Mouse (Mus musculus): ENCODE measurements around the gene Tomm20. TPM values are rescaled to one million over a fixed set of nuclear protein-coding genes. Genes with fewer than 3 reads are reported as not detected.

The Tomm20 gene
- total RNA-seq, 2 experiments from 2014 or later, result 104 to 120 TPM

GRCm38 (mm10) chr8:126951900-126952636, 6.4 kb upstream of the Tomm20 start:
- DNase-seq, result no peak

DNA sequence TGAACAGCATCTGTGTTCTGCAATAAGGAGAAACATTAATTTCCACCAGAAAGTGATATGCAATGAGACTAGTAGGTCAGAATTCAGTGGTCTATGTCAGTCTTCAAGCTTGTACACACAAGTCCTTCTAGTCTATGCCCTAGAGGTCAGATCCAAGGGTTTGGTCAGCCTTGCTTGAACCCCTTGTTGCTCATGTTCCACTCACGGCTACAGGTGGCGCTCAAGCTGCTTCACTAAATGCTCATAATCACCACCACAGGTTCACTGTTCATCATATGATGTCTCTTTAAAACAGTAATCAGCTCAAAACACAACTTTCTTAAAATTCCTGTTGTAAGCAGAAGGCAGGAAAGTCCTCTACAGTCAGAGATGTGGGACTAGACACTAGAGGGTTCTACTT, 3.9 kb upstream of the Tomm20 start:
- no peak for DNase-seq

DNA sequence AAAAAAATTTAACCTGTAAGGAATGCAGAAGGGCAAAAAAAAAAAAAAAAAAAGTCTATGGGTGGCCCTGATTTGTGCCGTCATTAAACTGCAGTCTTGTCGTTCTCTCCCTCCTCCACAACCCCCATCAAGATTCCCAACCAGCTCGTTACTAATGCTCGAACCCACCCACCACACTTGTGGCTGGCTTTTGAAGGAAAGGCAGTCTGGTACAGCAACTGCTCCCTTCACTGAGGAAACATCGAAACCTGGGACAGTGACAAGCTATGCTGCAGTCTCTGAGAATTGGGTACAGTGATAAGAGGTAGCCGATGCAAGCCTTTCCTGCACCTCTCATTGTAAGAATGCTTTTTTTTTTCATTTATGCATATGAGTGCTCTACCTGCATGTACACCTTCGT, 800 bp upstream of the Tomm20 start:
- no peak for DNase-seq

DNA sequence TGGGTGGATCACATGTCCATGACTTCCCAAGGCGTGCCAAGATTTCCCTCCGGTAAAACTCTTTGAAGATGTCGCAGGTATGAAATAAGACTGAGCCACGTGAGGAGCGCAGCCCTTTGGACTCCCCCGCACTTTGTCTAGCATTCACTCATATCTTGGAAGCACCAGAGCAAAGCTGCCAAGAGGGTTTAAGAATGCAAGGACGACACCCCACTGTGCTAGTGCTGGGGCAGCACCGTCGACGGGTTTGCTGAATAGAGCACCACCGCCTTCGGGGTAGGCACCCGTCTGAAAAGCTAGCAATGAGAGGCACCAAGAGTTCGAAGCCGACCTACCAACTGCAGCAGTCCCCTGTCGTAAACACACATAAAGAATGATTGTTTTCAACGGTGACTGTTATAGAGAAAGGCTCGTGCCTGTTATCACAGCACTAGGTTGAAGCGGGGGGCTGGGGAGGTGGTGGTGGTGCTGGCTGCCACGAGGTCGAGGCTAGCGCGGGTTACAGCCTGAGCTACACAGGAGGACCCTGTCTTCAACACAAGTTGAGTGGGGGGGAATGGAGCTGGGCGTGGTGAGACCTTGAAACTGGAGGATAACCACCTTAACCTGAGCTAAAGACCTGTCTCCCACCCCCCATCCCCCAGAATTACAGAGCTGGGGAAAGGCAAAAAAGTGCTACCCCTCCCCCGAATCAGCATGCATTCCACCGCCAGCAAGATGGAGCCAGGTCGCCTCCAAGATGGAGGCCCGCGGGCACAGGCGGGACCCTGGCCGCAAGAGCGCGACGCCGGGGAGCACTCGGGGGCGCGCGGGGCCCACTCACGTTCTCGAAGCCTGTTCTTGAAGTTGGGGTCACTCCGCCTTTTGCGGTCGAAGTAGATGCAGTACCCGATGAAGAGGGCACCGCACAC, 608 bp downstream of the Tomm20 start:
- DNase-seq, result peak; percentile 57

DNA sequence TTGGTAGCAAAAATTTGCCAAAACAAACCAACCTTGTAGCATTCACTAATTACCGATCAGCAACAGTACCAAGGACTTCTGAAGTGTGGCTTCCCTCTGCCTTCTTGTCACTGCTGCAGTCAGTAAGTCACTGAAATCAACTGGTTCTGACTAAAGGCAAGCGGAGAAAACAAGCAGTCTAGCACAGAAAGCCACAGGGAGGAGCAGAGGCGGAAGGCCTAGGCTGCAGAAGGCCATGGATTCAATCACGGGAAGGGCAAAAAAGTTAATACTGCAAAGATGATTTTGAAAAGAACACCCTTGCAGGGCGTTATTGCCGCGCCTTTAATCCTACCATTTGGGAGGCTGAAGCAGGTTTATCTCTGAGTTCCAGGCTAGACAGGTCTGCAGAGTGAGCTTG, 2.1 kb downstream of the Tomm20 start:
- DNase-seq, result no peak

DNA sequence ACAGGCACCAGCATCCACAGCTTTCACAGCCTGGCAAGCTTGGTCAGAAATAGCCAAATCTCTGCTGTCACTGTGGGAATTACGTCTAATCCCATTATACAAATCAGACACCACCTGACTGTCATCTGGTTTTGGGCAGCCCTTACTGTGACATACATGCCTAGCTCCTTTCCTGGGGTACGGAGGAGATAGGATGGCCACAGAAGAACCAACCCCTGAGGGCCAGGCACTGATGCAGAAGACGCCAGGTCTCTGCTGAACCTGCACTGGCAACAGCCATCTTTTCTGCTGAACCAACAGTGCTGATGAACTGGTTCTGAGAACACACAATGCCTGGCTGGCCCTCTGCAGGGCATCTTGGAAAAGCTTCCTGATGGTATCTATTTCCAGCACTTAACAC, 8.3 kb downstream of the Tomm20 start:
- DNase-seq, result no peak

DNA sequence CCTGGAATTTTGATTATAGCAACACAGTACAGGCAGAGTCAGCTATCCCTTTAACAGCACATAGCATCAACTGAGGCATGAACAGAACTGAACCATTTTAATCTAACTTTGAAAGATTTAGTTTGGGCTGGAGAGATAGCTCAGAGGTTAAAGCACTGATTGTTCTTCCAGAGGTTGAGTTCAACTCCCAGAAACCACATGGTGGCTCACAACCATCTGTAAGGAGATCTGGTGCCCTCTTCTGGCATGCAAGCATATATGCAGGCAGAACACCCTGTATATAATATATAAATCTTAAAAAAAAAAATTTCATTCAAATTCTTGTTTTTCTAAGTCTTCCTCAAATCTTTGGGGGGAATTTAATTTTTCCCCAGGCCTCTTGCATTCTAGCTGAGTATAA, 9.7 kb downstream of the Tomm20 start:
- DNase-seq, result no peak

- DNase-seq, result no peak
These were observed 10.3 kb downstream of the Tomm20 start for GRCm38 (mm10) chr8:126935387-126935786.

DNA sequence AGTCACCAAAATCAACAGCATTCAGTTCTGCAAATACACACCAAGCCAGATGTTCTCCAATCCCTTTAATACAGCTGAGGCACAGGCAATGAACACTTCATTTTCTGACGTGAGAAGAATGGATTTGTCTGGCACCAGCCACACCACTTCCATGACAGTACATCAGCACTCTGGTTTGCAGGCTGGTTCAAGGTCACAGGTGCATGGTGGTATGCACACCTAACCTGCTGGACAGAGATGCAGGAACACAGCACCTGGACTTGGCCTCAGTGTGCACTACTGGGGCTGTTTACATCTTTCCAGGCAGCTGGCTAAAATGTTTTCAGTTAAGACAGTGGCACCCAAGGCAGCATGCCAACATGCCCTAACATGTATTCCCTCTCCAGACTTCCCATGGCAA, 13.0 kb downstream of the Tomm20 start:
- no peak for DNase-seq

DNA sequence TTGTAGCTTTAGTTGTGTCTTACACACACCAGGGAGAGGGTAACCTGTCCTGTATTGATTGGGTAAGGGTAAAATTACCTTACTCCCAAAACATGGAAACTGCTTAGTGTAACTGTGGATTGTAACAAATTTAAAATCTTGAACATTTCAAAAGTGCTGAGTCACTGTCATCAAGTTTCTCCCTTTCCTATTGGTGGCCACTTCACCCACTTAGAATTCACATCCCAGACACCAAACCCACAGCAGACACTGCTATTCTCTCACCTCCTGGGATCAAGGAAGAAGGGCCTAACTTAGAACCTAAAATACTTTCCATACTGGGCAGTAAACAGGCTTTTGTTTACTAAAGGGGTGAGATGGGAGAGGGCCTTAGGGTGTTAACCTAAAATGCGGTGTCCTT, 13.4 kb downstream of the Tomm20 start:
- DNase-seq, result no peak

GRCm38 (mm10) chr8:126931720-126932119, 13.9 kb downstream of the Tomm20 start:
- DNase-seq, result no peak

- peak; percentile 81 for DNase-seq
These were observed 16.0 kb downstream of the Tomm20 start for GRCm38 (mm10) chr8:126929607-126930161.

GRCm38 (mm10) chr8:126928755-126929505, 16.7 kb downstream of the Tomm20 start:
- DNase-seq, result no peak

DNA sequence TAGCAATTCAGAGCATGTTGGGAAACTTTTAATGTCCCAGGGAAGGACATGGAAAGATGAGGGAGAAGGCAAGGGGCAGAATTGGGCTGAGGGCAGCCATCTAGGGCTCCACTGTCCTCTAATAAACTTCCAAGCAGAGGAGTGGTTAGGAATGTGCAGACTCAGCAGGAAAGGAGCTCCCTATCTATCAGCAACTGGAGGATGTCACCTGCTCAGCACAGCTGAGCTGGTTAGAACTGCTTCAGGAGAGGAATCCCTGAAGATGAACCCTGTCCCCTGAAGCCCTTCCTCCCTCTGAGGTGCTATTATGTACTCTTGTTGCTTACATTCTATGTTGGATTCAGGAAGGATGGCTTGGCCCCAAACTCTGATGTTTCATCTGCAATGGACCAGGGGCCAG, 17.6 kb downstream of the Tomm20 start:
- no peak for DNase-seq

GRCm38 (mm10) chr8:126927058-126927457, 18.6 kb downstream of the Tomm20 start:
- DNase-seq, result no peak

- DNase-seq, result no peak
These were observed 22.7 kb downstream of the Tomm20 start for GRCm38 (mm10) chr8:126922981-126923380.

DNA sequence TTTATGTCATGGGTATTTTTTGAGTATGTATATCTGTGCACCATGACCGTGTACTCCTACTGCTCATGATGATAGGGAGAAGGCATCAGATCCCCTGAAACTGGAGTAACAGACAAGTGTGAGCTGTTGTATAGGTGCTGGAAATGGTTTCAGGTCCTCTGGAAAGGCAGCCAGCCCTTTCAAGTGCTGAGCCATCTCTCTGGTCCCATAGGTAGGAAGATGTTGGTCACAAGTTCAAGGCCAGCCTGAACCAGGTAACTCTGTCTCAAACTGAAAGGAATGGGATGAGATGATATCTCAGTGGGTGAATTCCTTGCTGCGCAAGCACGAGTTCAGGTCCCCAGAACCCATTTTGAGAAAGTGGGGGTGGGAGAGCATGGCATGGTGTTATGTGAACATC, 24.2 kb downstream of the Tomm20 start:
- no peak for DNase-seq

DNA sequence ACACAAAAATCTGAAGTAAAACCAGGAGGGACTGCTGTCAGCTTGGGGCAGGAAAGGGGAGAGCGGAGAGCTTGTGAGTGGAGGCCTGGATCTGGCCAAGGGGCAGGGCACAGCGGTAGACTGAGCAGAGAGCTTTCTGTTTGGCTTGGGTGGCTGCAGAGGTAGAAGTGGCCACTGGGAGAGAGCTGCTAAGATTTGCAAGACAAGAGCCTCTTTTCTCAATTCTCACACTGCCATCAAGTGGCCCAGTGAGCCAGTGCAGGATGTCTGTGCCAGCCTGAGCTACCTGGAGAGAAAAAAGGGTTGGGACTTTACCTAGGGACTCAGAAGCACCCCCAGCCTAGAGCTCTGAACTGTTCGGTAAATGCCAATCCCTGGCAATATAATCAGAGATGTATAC, 24.8 kb downstream of the Tomm20 start:
- peak; percentile 85 for DNase-seq

DNA sequence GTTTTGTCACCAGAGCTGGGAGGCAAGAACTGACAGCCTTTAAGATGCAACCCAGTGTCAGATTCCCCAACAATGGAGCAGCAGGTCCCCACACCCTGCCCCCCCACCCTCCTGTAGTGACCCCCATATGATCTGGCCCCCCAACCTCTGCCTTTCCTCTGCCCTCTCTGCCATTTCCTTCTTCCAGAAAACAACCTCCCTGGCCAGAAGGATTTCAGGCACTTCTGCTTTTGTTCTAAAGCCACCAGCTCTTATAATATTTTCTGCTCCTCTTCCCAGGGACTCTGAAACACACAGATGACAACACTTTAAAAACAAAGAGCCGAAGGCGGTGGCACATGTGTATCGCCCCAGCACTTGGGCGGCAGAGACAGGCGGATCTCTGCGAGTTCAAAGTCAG, 25.3 kb downstream of the Tomm20 start:
- DNase-seq, result no peak

- no peak for DNase-seq
These were observed 25.9 kb downstream of the Tomm20 start for GRCm38 (mm10) chr8:126919703-126920102.

- DNase-seq, result no peak
These were observed 26.4 kb downstream of the Tomm20 start for GRCm38 (mm10) chr8:126919255-126919654.

DNA sequence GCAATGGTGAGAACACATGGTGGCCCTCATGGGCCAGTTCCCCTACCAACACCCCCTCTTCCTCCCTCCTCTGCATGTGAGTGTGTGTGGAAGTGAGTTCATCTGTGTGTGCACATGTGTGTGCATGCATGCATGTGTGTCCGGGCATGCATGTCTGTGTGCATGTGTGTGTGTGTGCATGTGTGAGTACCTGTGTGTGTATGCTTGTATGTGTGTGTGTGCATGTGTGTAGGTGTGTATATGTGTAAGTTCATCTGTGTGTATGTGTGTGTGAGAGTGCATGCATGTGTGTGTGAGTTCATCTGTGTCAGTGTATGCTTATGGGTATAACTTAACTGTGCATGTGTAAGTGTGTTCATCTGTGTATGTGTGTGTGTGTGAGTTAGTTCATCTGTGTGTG, 27.3 kb downstream of the Tomm20 start:
- DNase-seq, result no peak
